Mouse (Mus musculus): ENCODE data around the gene Rgs12. TPM values are rescaled to one million over a fixed set of nuclear protein-coding genes. Genes with fewer than 3 reads are reported as not detected.
A peak's percentile ranks its signal among the peaks of the same experiment; 100 is the strongest.

Gene Rgs12
- polyA plus RNA-seq, 1 experiment: 6.1 TPM

DNA sequence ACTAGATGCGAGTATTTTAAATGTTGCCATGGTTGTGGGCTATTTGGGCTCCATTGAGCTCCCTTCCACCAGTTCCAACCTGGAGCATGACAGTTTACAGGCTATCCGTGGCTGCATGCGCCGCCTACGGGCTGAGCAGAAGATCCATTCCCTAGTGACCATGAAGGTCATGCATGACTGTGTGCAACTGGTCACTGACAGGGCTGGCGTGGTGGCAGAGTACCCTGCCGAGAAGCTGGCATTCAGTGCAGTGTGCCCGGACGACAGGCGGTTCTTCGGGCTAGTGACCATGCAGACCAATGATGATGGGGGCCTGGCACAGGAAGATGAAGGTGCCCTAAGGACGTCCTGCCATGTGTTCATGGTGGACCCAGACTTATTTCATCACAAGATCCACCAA is 16.3 kb downstream of the Rgs12 start:
- no peak for TF ChIP-seq CTCF (IDR thresholded peaks at IDR 0.05; ENCODE audit: extremely low read depth, insufficient read length, insufficient replicate concordance, low read depth, low read length)
- no peak for TF ChIP-seq POLR2A (IDR thresholded peaks at IDR 0.05; ENCODE audit: low read depth, low read length)
- H3K27ac ChIP-seq (ENCODE audit: insufficient read depth, low read depth, low read length): no peak overlapping the region
- no peaks in the 10 kb centered on the region for H3K27me3 ChIP-seq (ENCODE audit: control insufficient read depth, insufficient read depth, low read length)
- WGBS: 94% methylated on average over 12 of the region's 12 CpGs
- no peak overlapping the region for H3K4me3 ChIP-seq (ENCODE audit: low read depth, low read length)
- no peaks in the 10 kb centered on the region for H3K36me3 ChIP-seq (ENCODE audit: control insufficient read depth, insufficient read depth, low read length)
- H3K4me1 ChIP-seq (ENCODE audit: control insufficient read depth, insufficient read depth, insufficient read length, low read length): peaks cover 3% of the 10 kb centered on the region; the same call in 1 of the 2 replicates

- TF ChIP-seq CTCF (IDR thresholded peaks at IDR 0.05; ENCODE audit: extremely low read depth, insufficient read length, insufficient replicate concordance, low read depth, low read length): no peak
- no peak for TF ChIP-seq POLR2A (IDR thresholded peaks at IDR 0.05; ENCODE audit: low read depth, low read length)
- WGBS: 67% methylated on average over 5 of the region's 5 CpGs
- H3K27ac ChIP-seq (ENCODE audit: insufficient read depth, low read depth, low read length): no peak overlapping the region
- H3K4me1 ChIP-seq (ENCODE audit: control insufficient read depth, insufficient read depth, insufficient read length, low read length): peaks cover 2% of the 10 kb centered on the region
- no peaks in the 10 kb centered on the region for H3K36me3 ChIP-seq (ENCODE audit: control insufficient read depth, insufficient read depth, low read length)
- H3K4me3 ChIP-seq (ENCODE audit: low read depth, low read length): no peak overlapping the region
- H3K27me3 ChIP-seq (ENCODE audit: control insufficient read depth, insufficient read depth, low read length): no peaks in the 10 kb centered on the region
These were observed 19.1 kb downstream of the Rgs12 start for GRCm38 (mm10) chr5:34968386-34968785.

- Histone ChIP-seq H3K4me3 (ENCODE audit: low read depth, low read length) (no peak overlapping the region), H3K27me3 (ENCODE audit: control insufficient read depth, insufficient read depth, low read length) (no peaks in the 10 kb centered on the region), H3K4me1 (ENCODE audit: control insufficient read depth, insufficient read depth, insufficient read length, low read length) (peaks cover 13% of the 10 kb centered on the region), H3K27ac (ENCODE audit: insufficient read depth, low read depth, low read length) (no peak overlapping the region), H3K36me3 (ENCODE audit: control insufficient read depth, insufficient read depth, low read length) (no peaks in the 10 kb centered on the region)
- 74% methylated on average over 3 of the region's 3 CpGs for WGBS
- no peak for TF ChIP-seq CTCF (IDR thresholded peaks at IDR 0.05; ENCODE audit: extremely low read depth, insufficient read length, insufficient replicate concordance, low read depth, low read length)
- no peak for TF ChIP-seq POLR2A (IDR thresholded peaks at IDR 0.05; ENCODE audit: low read depth, low read length)
These were observed 23.2 kb downstream of the Rgs12 start for GRCm38 (mm10) chr5:34972471-34972870.

GRCm38 (mm10) chr5:34973560-34974317 is 24.5 kb downstream of the Rgs12 start:
- no peaks in the 10 kb centered on the region for H3K36me3 ChIP-seq (ENCODE audit: control insufficient read depth, insufficient read depth, low read length)
- peak overlapping the region; percentile 48 for H3K27ac ChIP-seq (ENCODE audit: insufficient read depth, low read depth, low read length)
- 31% methylated on average over 8 of the region's 8 CpGs for WGBS
- no peak overlapping the region for H3K4me3 ChIP-seq (ENCODE audit: low read depth, low read length)
- TF ChIP-seq POLR2A (IDR thresholded peaks at IDR 0.05; ENCODE audit: low read depth, low read length): no peak
- no peak for TF ChIP-seq CTCF (IDR thresholded peaks at IDR 0.05; ENCODE audit: extremely low read depth, insufficient read length, insufficient replicate concordance, low read depth, low read length)
- H3K4me1 ChIP-seq (ENCODE audit: control insufficient read depth, insufficient read depth, insufficient read length, low read length): peaks cover 13% of the 10 kb centered on the region
- H3K27me3 ChIP-seq (ENCODE audit: control insufficient read depth, insufficient read depth, low read length): no peaks in the 10 kb centered on the region

GRCm38 (mm10) chr5:34974773-34975443 is 25.7 kb downstream of the Rgs12 start:
- TF ChIP-seq POLR2A (IDR thresholded peaks at IDR 0.05; ENCODE audit: low read depth, low read length) (no peak), CTCF (IDR thresholded peaks at IDR 0.05; ENCODE audit: extremely low read depth, insufficient read length, insufficient replicate concordance, low read depth, low read length) (no peak)
- Histone ChIP-seq H3K36me3 (ENCODE audit: control insufficient read depth, insufficient read depth, low read length) (no peaks in the 10 kb centered on the region), H3K4me1 (ENCODE audit: control insufficient read depth, insufficient read depth, insufficient read length, low read length) (peaks cover 18% of the 10 kb centered on the region), H3K4me3 (ENCODE audit: low read depth, low read length) (no peak overlapping the region), H3K27me3 (ENCODE audit: control insufficient read depth, insufficient read depth, low read length) (no peaks in the 10 kb centered on the region), H3K27ac (ENCODE audit: insufficient read depth, low read depth, low read length) (no peak overlapping the region)
- WGBS: 92% methylated on average over 11 of the region's 11 CpGs

DNA sequence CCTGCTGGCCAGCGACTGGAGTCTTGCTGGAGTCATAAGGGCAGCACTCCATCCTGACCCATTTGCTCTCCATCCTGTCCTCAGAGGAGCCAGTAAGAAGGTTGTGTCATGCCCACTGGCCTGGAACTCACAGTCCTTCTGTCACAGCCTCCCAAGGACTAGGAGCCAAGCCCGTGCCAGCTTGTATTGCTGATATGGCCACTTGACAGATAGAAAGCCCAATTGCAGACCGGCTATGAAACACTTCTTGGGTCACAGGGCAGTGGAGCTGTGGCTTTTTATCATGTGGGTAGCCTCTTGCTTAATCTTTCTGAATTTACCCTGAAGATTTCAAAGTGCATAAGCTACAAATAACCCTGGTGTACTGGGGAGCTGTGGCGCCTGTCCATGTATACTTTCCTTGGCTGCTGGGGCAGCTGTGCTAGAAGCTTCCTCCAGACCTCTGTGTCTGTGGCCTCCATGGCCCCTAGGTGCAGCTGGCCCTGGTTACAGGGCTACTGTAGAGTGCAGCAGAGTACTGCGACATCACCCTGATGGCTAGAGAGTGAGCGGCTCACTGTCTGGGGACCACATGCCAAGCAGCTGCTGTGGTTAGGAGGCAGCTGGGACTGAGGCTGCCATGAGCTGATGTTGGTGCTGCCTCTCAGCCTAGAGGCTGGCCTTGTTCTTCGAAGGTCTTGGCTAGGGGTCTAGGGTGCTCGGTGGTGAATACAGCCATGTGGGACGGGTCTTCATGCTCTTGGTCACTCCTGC is 27.5 kb downstream of the Rgs12 start:
- peaks cover 22% of the 10 kb centered on the region for H3K4me1 ChIP-seq (ENCODE audit: control insufficient read depth, insufficient read depth, insufficient read length, low read length)
- H3K36me3 ChIP-seq (ENCODE audit: control insufficient read depth, insufficient read depth, low read length): no peaks in the 10 kb centered on the region
- H3K27me3 ChIP-seq (ENCODE audit: control insufficient read depth, insufficient read depth, low read length): no peaks in the 10 kb centered on the region
- H3K27ac ChIP-seq (ENCODE audit: insufficient read depth, low read depth, low read length): no peak overlapping the region
- WGBS: 80% methylated on average over 9 of the region's 9 CpGs
- no peak overlapping the region for H3K4me3 ChIP-seq (ENCODE audit: low read depth, low read length)
- TF ChIP-seq CTCF (IDR thresholded peaks at IDR 0.05; ENCODE audit: extremely low read depth, insufficient read length, insufficient replicate concordance, low read depth, low read length) (no peak), POLR2A (IDR thresholded peaks at IDR 0.05; ENCODE audit: low read depth, low read length) (no peak)

DNA sequence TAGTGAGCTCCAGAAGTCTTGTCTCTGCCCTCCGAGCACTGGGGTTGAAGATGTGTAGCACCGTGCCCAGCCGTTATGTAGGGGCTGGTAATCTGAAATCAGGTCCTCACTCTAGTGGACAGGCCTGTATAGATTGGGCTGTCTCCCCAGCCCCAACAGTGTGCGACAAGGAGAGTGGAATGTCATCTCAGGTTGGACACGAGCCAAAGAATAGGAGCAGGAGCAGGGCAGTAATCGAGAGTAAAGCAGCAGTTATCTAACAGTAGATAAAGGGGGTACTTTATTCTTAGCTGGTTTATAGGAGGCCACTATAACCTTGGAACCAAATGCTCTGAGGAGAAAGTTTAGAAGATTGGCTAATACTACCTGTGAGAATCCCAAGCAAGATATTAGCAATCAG is 30.9 kb downstream of the Rgs12 start:
- Histone ChIP-seq H3K4me3 (ENCODE audit: low read depth, low read length) (no peak overlapping the region), H3K27ac (ENCODE audit: insufficient read depth, low read depth, low read length) (no peak overlapping the region), H3K27me3 (ENCODE audit: control insufficient read depth, insufficient read depth, low read length) (no peaks in the 10 kb centered on the region), H3K4me1 (ENCODE audit: control insufficient read depth, insufficient read depth, insufficient read length, low read length) (peaks cover 11% of the 10 kb centered on the region; the same call in 1 of the 2 replicates), H3K36me3 (ENCODE audit: control insufficient read depth, insufficient read depth, low read length) (no peaks in the 10 kb centered on the region)
- TF ChIP-seq POLR2A (IDR thresholded peaks at IDR 0.05; ENCODE audit: low read depth, low read length) (no peak), CTCF (IDR thresholded peaks at IDR 0.05; ENCODE audit: extremely low read depth, insufficient read length, insufficient replicate concordance, low read depth, low read length) (no peak)
- WGBS: 24% methylated on average over 6 of the region's 6 CpGs
